Mouse (Mus musculus): ENCODE data around the gene Klk5. TPM values are rescaled to one million over a fixed set of nuclear protein-coding genes. Genes with fewer than 3 reads are reported as not detected.

Klk5 gene
- not detected in 2 replicates for total RNA-seq (2014; fragmentation: Nextera tagmentation)
- not detected in 2 replicates for total RNA-seq (2017)

DNA sequence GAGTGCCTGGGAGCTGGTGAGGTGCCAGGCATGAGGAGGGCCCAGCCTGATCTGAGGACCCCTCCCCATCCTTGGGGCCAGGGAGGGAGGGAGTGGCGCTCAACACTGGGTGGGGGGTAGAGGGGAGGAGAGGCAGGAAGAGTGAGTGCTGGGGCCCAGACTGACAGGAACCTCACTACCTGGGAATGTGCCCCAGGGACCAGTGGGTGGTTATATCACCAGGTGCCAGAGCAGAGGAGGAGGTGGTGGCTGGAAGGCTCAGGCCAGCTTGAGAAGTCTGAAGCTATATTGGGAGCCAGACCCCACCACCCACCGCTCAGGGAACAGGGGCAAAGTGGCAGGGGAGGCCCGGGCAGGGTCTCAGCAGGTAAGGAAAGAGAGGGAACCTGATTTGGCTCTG lies at the start of gene Klk5:
Gene Klk5, plus strand, starts transcription at position 271 of the 400 bp plus-strand sequence.
- no peak for ATAC-seq (replicated peaks; ENCODE audit: poor library complexity, severe bottlenecking)

DNA sequence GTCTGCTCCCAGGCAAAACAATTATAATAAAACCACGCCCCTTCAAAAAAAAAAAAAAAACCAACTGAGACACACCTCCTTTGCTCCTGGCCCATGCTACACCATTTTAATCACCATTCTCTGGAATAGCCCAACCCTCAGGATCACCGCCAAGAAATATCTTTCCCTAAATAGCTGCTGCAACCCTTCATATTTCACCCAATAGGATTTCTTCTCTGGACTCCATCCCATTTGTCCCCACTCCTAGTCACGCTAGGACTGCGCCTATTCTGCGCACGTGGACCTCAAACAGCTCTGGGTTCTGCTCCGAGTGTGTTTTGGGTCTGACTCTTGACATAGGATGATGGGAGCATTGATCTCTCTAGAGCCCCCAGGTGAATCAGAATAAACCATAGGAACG lies 45.4 kb upstream of the Klk5 start:
- no peak for ATAC-seq (replicated peaks; ENCODE audit: poor library complexity, severe bottlenecking)

DNA sequence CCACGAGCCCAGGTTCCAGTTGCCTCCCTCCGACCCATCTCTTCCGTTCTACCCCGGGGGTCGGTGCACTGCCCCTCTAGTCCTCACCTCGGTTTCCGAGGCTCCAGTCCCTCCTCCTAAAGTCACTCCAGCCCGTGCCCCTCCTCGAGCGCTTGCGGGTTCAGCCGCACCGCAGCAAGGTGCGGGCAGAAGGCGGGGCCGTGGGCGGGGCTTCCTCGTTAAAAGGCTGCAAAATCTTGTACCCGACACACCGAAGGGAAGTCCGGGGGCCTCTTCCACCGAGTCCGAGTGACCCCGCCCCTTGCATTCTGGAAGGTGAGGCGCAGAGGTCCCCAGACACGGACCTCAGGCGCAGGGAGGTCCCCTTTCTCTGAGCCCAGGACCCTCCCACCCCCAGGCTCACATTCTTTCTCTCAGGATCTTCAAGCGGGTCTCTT lies 44.4 kb upstream of the Klk5 start, which contains the start of gene Klk8:
Gene Klk8, plus strand, starts transcription at position 245 of the 437 bp plus-strand sequence.
- ATAC-seq (replicated peaks; ENCODE audit: poor library complexity, severe bottlenecking): peak; percentile 55

DNA sequence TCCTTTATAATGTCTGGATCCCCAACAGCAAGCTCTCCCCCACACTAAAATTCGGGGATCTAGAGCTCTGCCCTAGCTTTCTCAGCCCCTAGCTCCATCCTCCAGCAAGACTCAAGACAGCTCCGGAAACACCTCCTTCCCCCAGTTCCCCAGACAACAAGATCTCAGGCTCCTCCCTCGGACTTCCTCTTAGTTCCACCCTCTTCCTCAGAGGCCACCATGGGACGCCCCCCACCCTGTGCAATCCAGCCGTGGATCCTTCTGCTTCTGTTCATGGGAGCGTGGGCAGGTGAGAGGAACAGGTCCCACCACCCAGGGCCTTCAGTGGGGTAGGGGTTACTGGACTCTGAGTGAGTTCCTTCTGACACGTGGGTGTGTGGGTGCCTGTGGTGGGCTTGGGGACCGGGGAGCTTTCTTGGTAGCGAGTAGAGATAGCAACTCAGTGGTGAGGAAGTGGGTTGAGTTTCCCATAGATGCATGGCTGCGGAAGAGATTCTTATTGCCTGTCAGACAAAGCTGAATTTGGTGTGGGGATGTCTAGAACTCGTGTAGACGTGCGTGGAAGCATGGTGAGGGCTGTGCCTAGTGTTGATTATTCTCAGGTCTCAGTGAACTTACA lies 43.8 kb upstream of the Klk5 start:
- peak; percentile 65 for ATAC-seq (replicated peaks; ENCODE audit: poor library complexity, severe bottlenecking)

DNA sequence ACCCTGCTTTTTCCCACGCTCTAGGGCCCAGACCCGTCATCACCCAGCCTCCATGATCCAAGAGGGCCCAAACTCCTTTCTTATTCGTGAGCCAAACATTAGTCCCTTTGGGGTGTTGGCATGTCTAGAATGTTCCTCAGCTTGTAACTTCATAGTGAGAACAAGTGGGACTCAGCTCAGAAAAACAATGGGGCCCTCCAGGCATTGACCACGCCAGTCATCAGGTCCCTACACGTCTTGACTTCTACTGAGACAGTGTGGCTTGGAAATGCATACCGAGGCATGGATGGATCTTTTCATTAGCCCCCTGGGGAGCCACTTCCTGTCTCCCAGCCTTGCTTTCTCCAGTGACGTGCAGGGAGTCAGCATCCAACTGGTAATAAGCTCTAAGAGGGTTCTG lies 41.9 kb upstream of the Klk5 start:
- ATAC-seq (replicated peaks; ENCODE audit: poor library complexity, severe bottlenecking): no peak

DNA sequence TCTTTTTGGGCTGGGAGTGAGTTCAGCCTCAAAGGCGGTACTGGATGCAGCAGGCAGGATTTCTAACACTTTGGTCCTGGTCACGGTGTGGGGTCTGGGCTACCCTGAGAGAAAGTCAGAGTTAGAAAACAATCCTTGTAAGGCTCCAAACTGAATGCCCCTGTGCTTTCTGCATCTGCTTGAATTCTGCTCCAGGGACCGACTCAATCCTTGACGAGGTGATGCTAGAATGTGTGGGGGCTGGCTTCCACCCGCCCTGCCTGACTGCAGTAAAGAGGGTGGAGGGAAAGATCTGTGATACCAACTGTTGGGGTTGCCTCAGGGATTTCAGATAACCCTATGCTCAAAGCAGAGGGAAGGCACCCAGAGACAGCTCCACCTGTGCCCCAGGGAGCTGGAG lies 30.8 kb upstream of the Klk5 start, which contains the start of gene Klk7:
Gene Klk7, plus strand, starts transcription at position 301 of the 400 bp plus-strand sequence.
- ATAC-seq (replicated peaks; ENCODE audit: poor library complexity, severe bottlenecking): no peak

DNA sequence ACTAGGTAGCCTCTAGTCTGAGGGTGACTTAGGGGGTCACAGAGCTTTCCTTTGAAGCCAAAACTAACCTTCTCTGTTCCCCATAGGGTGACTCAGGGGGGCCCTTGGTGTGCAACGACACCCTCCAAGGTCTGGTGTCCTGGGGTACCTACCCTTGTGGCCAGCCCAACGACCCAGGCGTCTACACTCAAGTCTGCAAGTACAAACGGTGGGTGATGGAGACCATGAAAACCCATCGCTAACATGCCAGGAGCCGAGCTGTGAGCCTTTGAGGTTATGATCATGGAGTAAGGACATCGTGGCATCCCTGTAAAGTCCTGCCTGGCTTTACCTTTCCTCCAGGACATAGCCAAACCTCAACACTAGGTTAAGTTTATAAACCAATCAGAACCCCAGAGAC lies 26.6 kb upstream of the Klk5 start:
- ATAC-seq (replicated peaks; ENCODE audit: poor library complexity, severe bottlenecking): no peak

DNA sequence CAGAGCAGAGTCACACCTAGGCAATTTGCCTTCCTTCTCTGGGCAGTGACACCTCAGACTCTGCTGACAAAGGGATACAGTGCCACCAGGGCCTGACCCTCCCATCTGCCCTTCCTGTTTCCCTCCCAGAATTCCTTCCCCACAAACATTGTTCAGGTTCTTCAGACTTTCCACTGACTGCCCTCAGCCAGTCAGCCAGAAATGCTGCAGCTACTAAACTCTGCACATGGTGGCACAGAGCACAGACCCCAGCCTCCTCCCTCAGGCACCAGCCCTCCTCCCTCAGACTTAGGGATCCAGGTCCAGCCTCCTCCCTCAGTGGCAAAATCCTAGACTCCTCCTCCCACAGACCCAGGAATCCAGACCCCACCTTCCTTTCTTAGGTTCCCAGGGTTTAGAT lies 25.0 kb upstream of the Klk5 start:
- no peak for ATAC-seq (replicated peaks; ENCODE audit: poor library complexity, severe bottlenecking)

DNA sequence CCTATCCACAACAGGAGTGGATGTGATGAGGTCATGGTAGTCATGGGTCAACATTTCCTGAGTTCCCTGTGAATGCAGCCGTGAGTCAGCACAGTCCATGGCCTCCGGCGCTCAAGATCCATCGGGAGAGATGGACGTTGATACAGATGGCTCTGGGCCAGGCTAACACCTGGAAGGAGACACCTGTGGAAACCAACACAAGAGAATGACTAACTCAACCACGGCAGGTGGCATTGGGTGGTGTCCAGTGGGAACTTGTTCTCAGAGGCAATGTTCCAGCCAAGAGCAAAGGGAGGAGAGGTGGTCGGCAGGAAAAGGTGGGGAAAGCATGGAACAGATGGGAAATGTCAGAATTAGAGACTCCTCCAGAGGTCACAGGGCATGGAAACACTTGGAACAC lies 20.2 kb upstream of the Klk5 start:
- ATAC-seq (replicated peaks; ENCODE audit: poor library complexity, severe bottlenecking): no peak

DNA sequence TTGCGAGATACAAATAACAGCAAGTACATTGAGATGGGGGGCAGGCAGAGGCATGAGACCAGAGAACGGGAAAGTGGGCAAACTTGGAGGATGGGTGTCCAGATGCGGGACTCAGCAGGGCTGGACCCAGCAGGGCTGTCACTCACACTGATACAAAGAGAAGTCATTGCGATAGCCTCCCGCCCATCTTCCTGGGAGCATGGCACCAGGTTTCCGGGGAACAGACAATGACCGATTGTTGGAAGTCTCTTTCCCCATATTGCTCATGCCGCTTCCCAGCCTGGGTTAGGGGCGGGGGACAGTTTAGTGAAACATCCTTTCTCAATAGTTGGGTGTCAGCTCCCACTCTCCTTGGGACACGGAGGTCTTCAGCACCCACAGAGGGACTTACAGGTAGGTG lies 17.6 kb upstream of the Klk5 start, which contains the start of gene Klk6:
Gene Klk6, plus strand, starts transcription at position 301 of the 400 bp plus-strand sequence.
- no peak for ATAC-seq (replicated peaks; ENCODE audit: poor library complexity, severe bottlenecking)

DNA sequence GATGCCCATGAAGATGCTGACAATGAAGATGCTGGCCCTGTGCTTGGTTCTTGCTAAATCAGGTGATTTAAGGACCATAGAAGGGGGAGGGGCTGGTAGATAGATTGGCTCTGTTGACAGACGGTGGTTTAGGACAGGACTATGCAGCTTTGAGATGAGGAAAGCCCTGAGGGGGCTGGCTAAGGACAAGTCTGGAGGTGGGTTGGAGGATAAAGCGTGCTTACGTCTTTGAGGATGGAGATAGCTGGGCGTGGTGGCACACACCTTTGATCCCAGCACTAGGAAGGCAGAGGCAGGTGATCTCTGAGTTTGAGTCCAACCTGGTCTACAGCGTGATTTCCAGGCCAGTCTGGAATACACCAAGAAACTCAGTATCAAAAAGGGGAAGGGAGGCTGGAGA lies 15.7 kb upstream of the Klk5 start:
- ATAC-seq (replicated peaks; ENCODE audit: poor library complexity, severe bottlenecking): no peak

DNA sequence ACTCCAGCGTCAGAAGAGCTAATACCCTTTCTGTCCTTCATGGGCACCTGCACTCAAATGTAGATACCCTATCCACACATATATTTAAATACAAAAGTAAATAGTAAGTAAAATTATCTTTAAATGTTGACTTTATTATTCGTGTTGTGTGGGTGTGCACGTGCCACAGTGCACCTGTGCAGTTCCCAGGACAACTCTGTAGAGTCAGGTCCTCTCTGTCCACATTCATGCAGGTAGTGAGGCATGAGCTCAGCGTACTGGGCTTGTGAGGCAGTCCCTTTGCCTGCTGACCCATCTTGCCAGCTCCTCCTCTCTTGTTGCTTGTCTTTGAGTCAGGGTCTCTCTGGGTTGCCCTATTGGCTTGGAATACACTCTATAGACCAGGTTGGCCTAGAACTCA lies 14.1 kb upstream of the Klk5 start:
- ATAC-seq (replicated peaks; ENCODE audit: poor library complexity, severe bottlenecking): no peak

DNA sequence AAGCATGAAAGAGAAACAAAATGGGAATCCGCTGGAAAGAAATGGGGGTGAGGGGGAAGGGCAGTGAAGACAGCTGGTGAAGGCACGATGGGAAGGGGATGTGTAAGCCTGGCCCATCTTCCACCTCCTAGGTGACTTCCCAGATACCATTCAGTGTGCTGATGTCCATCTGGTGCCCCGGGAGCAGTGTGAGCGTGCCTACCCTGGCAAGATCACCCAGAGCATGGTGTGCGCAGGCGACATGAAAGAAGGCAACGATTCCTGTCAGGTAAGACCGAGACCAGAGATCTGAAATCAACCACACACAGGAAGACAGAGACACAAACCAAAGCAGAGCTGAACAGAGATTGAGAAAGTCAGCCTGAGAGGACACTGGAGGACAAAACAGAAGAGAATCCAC lies 12.8 kb upstream of the Klk5 start:
- ATAC-seq (replicated peaks; ENCODE audit: poor library complexity, severe bottlenecking): no peak

DNA sequence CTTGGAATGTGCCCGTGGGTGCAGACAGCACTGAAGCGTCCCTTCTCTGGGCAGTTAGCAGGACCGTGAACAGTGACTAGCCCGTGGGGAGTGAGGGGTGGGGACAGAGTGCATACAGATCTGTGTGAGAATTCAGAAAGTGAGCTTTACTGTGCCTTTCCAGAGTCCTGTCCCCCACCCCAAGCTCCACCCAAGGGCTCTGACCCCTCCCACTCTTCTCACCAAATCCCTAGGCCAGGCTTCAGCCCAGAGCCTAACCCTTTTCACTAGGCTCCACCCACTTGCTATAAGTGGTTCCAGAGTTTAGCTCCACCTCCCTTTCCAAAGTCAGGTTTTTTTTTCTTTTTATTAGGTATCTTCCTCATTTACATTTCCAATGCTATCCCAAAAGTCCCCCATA lies 2.0 kb downstream of the Klk5 start:
- ATAC-seq (replicated peaks; ENCODE audit: poor library complexity, severe bottlenecking): no peak

DNA sequence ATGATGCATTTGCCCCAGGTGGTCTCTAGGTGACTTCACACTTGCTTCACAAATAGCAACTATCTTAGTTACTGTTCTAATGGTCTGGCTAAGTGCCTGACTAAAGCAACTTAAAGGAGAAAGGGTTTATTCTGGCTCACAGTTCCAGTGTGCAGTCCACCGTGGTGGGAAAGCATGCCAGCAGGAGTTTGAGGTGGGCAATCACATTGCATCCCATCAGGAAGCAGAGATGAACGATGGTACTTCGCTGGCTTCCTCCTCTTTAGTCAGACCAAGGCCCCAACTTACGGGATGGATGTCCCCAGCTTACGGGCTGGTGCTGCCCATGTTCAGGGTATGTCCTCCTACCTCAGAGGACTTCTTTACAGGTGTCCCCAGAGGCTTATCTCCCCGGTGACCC lies 9.8 kb downstream of the Klk5 start:
- no peak for ATAC-seq (replicated peaks; ENCODE audit: poor library complexity, severe bottlenecking)

DNA sequence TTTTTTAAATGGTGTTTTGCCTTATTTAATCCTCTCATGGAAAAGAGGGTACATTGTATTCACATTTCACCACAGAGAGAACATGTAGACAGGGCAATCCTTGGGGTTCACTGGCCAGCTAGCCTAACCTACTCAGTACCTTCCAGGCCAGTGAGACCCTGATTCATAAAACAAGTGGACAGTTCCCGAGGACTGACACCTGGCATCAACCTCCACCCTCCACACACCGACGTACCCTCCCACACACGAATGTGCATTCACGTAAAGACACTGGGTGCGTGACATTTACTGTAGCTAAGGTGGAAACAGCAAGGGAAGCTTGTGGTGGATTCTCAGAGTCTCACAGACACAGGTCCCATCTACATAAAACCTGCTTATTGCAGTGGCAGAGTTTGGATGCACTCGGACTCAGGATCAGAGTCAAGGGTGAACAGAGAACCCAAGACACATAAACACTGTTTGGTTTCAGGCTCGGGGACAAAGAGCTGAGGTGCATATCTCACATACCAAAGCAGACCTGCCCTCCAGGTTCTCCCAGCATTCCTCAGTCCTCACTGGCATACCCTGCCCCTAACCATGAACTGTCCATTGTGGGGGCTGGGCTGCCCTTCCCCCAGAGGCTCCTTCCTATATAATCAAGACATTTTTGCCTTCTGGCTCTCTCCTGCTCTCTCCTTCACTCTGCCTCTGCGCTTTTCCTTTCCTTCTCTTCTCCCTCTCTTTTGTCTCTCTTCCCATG lies 13.0 kb downstream of the Klk5 start:
- ATAC-seq (replicated peaks; ENCODE audit: poor library complexity, severe bottlenecking): no peak

DNA sequence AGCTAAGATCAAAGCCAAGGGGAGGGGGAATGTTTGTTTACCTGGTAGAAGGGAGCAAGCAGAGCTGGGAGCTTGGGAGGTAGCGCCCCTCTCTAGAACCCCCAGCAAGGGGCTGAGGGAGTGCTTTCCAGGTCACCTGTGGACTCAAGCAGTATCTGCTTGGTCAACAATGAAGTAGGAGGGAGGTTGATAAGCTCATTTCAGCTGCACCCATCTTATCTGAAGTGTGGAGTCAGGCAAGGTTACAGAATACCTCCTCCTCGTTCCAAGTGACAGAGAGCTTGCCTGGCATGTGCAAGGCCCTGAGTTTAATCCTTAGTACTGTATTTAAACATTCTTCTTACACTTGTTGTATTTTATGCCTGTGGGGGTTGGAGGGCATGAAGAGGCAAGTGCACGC lies 13.9 kb downstream of the Klk5 start:
- no peak for ATAC-seq (replicated peaks; ENCODE audit: poor library complexity, severe bottlenecking)

DNA sequence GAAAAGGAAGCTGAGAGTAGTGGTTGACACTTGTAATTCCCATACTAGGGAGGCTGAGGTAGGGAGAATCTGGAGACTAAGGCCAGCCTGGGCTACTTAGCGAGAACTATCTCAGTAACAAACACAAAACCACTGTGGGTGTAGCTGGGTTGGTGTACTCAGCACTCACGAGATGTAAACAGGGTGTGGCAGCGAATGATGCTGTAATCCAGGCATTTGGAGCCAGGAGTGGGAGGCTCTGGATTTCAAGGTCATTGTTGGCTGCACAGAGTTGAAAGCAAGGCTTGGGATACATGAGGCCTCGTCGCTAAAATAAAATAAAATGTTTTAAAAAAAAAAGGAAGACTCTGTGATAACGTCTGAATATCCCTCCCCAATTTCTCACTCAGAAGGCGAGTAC lies 14.5 kb downstream of the Klk5 start:
- no peak for ATAC-seq (replicated peaks; ENCODE audit: poor library complexity, severe bottlenecking)

DNA sequence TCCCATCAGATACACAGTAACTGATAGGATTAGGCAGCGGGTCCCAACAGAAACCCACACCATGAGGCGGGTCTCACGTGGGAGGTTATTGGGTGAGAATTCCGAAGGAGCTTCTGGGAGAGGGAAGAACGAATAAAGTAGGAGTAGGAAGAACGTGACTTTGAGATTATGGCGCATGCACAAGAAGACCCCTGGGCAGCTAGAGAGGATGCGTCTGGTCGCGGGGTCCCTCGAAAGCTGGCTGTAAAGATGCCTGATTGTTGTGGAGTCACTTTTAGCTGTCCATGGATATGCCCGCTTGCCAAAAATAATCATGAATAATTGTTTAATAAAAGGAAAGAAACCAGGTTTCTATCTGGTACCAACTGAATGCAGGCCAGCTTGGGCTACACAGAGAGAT lies 15.7 kb downstream of the Klk5 start:
- ATAC-seq (replicated peaks; ENCODE audit: poor library complexity, severe bottlenecking): no peak

DNA sequence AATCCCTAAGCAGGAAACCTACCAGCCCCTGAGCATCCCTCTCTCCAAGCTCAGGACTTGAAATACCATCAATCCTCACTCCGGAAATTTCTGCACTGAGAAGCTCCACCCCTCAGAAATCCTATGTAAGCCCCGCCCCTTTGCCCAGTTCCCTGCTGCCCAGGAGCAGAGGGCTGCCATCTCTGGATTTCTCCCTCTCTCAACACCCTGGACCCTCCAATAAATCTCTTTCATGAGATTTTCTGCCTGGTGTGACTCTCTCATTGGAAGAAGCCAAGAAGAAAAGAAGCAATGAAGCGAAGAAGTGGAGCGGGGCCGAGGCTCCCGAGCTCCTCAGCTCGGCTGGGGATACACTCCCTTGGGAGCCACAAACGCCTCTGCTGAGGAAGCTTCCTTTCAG lies 18.6 kb downstream of the Klk5 start:
- ATAC-seq (replicated peaks; ENCODE audit: poor library complexity, severe bottlenecking): no peak

DNA sequence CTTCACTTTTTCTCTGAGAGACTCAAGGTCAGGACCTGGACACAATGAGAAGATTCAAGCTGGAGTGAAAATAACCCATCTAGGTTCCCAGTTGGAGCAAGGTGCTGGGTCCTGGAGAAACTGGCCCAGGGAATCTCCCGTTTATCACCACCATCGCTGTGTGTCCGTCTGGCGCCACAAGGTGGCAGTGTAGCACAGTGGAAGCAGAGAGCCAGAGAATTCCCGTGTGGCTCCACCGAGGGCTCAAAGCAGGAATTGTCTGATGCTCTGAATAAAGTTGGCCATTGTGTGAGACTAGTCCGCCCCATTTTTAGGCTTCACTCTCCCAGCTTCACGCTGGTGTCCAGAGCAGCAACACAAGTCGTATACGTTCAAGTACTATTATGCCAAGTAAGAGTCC lies 31.5 kb downstream of the Klk5 start:
- peak; percentile 84 for ATAC-seq (replicated peaks; ENCODE audit: poor library complexity, severe bottlenecking)

DNA sequence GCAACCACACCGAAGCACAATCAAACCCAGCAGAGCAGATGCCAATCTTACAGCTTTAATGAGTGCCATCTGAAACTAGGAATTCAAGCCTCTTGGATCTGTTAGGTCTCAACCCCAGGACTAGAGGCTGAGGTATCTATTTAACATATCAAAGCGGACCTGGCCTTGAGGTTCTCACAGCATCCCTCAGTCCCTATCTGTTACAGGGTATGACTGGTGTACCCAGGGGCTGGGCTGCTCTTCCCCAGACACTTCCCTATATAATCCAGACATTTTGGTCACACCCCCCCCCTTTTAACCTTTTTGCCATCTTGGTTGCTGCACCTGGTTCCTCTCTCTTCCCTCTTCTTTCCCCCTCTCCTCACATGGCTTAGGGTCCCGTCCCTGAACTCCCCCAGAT lies 31.9 kb downstream of the Klk5 start:
- ATAC-seq (replicated peaks; ENCODE audit: poor library complexity, severe bottlenecking): no peak

Measured in granulocyte monocyte progenitor cell, adult 5-6 weeks (primary cell).